Mouse (Mus musculus): ENCODE data around the gene Zfp644. TPM values are rescaled to one million over a fixed set of nuclear protein-coding genes. Genes with fewer than 3 reads are reported as not detected.

Zfp644 gene
- polyA plus RNA-seq, 1 experiment from 2014 or later = 62.5 TPM

DNA sequence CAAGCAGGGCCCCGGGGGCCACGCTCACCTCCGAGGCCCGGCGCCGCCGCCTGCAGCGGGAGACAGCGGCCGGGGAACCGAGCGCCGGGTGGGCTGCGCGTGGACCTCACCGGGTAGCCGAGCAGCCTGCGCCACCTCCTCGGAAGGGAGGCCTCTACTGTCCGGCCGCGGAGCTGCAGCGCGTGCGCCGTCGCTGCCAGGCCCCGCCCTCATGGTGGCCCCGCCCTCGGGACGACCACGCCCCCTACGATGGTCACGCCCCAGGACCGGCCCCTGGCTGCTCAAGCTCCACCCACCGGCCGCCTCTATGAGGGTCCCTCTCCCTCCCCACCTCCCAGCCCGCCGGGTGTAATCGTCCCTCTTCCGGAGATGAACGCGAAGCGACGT is 122.5 kb downstream of the Zfp644 start:
- Histone ChIP-seq H3K27ac (peak overlapping the region; percentile 80), H3K4me1 (peaks cover 12% of the 10 kb centered on the region), H3K9me3 (replicated peaks) (no peaks in the 10 kb centered on the region), H3K36me3 (no peaks in the 10 kb centered on the region), H3K27me3 (ENCODE audit: low read depth, poor library complexity, severe bottlenecking) (peaks cover 80% of the 10 kb centered on the region), H3K4me3 (peak overlapping the region; percentile 71)
- peak; percentile 89 for DNase-seq (ENCODE audit: low spot score)
- WGBS = under 1% methylated on average over 41 of the region's 45 CpGs

DNA sequence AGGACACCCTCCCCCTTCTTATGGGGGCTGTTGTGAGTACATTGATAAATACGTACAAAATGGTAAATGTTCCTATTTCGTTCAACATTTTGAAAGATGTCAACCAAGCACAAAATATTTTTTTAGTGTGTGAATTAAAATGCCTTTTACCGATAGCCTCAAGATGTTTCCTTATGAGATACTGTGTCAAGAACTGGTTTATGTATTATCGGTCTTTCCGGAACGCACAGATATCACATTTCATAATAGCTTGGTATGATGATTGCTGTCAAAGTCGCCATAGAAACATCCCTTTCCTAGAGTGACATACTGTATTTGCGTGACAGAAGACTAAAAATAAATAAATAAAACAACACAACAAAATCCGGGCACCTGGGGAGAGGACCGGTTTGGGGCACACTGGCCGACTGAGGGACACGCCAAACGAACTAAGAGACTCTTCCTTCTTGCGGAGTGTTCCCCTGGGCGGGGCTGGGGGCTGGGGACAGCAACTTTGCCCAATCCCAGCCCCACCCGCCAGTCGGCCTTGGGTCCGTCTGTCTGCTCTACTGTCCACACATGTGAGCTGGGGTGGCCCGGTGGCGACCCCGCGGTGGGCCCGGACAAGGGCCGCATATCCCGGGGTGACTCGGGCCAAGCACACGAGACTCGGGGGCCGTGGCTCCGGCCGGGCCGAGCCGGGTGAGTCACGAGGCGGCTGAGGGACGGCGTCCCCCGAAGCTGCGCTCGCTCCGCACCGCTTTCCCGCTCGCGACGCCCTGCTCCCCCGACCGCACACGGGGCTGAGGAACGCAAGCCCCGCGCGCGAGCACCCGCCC is 123.1 kb downstream of the Zfp644 start:
- Histone ChIP-seq H3K36me3 (no peaks in the 10 kb centered on the region), H3K9me3 (replicated peaks) (no peaks in the 10 kb centered on the region), H3K27me3 (ENCODE audit: low read depth, poor library complexity, severe bottlenecking) (peaks cover 86% of the 10 kb centered on the region), H3K27ac (peak overlapping the region; percentile 80), H3K4me1 (peaks cover 12% of the 10 kb centered on the region), H3K4me3 (peak overlapping the region; percentile 71)
- peak; percentile 62 for DNase-seq (ENCODE audit: low spot score)
- 6% methylated on average over 55 of the region's 55 CpGs for WGBS

Other genes with a start within 250 kb of the Zfp644 start
- gene Barhl2, start 239.1 kb downstream of the Zfp644 start, polyA plus RNA-seq (2016; fragmentation: Nextera tagmentation; extraction: Ambion mirVana) = not detected in 2 replicates
- gene Gm17304, start 88.2 kb downstream of the Zfp644 start, polyA plus RNA-seq (2016; fragmentation: Nextera tagmentation; extraction: Ambion mirVana) = not detected in 2 replicates
- 2.8 and 2.9 TPM in 2 replicates for gene Hfm1, start 229.0 kb upstream of the Zfp644 start, polyA plus RNA-seq (2016; fragmentation: Nextera tagmentation; extraction: Ambion mirVana)